Mouse (Mus musculus) erythroblast, embryonic 14.5 days (primary cell): ENCODE data around the gene Slc2a3.

Source experiments
- GATA1 ChIP-seq: IDR thresholded peaks from 2 replicates; pipeline ENCODE4 v1.6.1; 2012; ENCODE audit warnings: low read length, inconsistent platforms, mixed read lengths
- TAL1 ChIP-seq: IDR thresholded peaks from 3 replicates; pipeline ENCODE4 v1.6.1; 2012; ENCODE audit warnings: low read length, inconsistent platforms, mixed read lengths

GRCm38 (mm10) chr6:122702480-122703124 lies 98.8 kb downstream of the Slc2a3 start:
- TF ChIP-seq GATA1 (no peak), TAL1 (no peak)
